Mouse (Mus musculus): ENCODE results near the gene Mnd1. TPM values are rescaled to one million over a fixed set of nuclear protein-coding genes. Genes with fewer than 3 reads are reported as not detected.

The Mnd1 gene
- total RNA-seq, 1 experiment, result 31.9 TPM

GRCm38 (mm10) chr3:84070811-84071210 lies 84.8 kb downstream of the Mnd1 start:
- no peaks in the 10 kb centered on the region for H3K36me3 ChIP-seq (ENCODE audit: control insufficient read depth, insufficient read depth, low read length, poor library complexity, severe bottlenecking)
- in situ Hi-C loops (cut with MboI; ENCODE audit: low sequenced_read_pairs in 2 of 2, unreplicated experiment in 2 of 2), result no loop called here
- H3K27ac ChIP-seq (ENCODE audit: insufficient read depth, low read depth, low read length, poor library complexity, severe bottlenecking), result no peak overlapping the region
- DNase-seq (ENCODE audit: low read depth, low spot score), result no peak
- TF ChIP-seq ZNF384 (IDR thresholded peaks at IDR 0.05; ENCODE audit: low read depth, low read length), result no peak
- no peak for TF ChIP-seq MAFK (IDR thresholded peaks at IDR 0.05; ENCODE audit: insufficient read depth, low read depth, low read length)
- no peak for TF ChIP-seq HCFC1 (IDR thresholded peaks at IDR 0.05; ENCODE audit: borderline replicate concordance, insufficient read depth, low read length)
- no peak for TF ChIP-seq ZC3H11A (IDR thresholded peaks at IDR 0.05; ENCODE audit: borderline replicate concordance, low read depth, low read length)
- TF ChIP-seq CHD2 (IDR thresholded peaks at IDR 0.05; ENCODE audit: low read depth, low read length), result no peak
- H3K4me1 ChIP-seq (ENCODE audit: control insufficient read depth in 2 of 2, insufficient read depth in 2 of 2, low read length in 2 of 2, poor library complexity in 1 of 2), result peaks cover 0 to 2% of the 10 kb centered on the region in 2 experiments; a peak in 1 of 4 replicates
- H3K9ac ChIP-seq (ENCODE audit: insufficient read depth, low read depth, low read length, poor library complexity, severe bottlenecking), result no peak overlapping the region
- no peaks in the 10 kb centered on the region for H3K9me3 ChIP-seq (ENCODE audit: control insufficient read depth, insufficient read depth, low read depth, low read length)
- no peak overlapping the region for H3K4me3 ChIP-seq (ENCODE audit: insufficient read depth in 1 of 2, low read depth in 1 of 2, low read length in 2 of 2, poor library complexity in 1 of 2, severe bottlenecking in 1 of 2)

GRCm38 (mm10) chr3:84068831-84069709 lies 86.5 kb downstream of the Mnd1 start:
- H3K9ac ChIP-seq (ENCODE audit: insufficient read depth, low read depth, low read length, poor library complexity, severe bottlenecking), result no peak overlapping the region
- TF ChIP-seq ZC3H11A (IDR thresholded peaks at IDR 0.05; ENCODE audit: borderline replicate concordance, low read depth, low read length) (no peak), HCFC1 (IDR thresholded peaks at IDR 0.05; ENCODE audit: borderline replicate concordance, insufficient read depth, low read length) (no peak), MAFK (IDR thresholded peaks at IDR 0.05; ENCODE audit: insufficient read depth, low read depth, low read length) (no peak), ZNF384 (IDR thresholded peaks at IDR 0.05; ENCODE audit: low read depth, low read length) (no peak), CHD2 (IDR thresholded peaks at IDR 0.05; ENCODE audit: low read depth, low read length) (no peak)
- in situ Hi-C loops (cut with MboI; ENCODE audit: low sequenced_read_pairs in 2 of 2, unreplicated experiment in 2 of 2), result no loop called here
- peaks cover 0 to 2% of the 10 kb centered on the region in 2 experiments; a peak in 1 of 4 replicates for H3K4me1 ChIP-seq (ENCODE audit: control insufficient read depth in 2 of 2, insufficient read depth in 2 of 2, low read length in 2 of 2, poor library complexity in 1 of 2)
- H3K9me3 ChIP-seq (ENCODE audit: control insufficient read depth, insufficient read depth, low read depth, low read length), result no peaks in the 10 kb centered on the region
- no peak for DNase-seq (ENCODE audit: low read depth, low spot score)
- H3K4me3 ChIP-seq (ENCODE audit: insufficient read depth in 1 of 2, low read depth in 1 of 2, low read length in 2 of 2, poor library complexity in 1 of 2, severe bottlenecking in 1 of 2), result no peak overlapping the region
- H3K36me3 ChIP-seq (ENCODE audit: control insufficient read depth, insufficient read depth, low read length, poor library complexity, severe bottlenecking), result no peaks in the 10 kb centered on the region
- no peak overlapping the region for H3K27ac ChIP-seq (ENCODE audit: insufficient read depth, low read depth, low read length, poor library complexity, severe bottlenecking)

GRCm38 (mm10) chr3:84065825-84066224 lies 89.8 kb downstream of the Mnd1 start:
- Histone ChIP-seq H3K4me3 (ENCODE audit: insufficient read depth in 1 of 2, low read depth in 1 of 2, low read length in 2 of 2, poor library complexity in 1 of 2, severe bottlenecking in 1 of 2) (no peak overlapping the region), H3K9ac (ENCODE audit: insufficient read depth, low read depth, low read length, poor library complexity, severe bottlenecking) (no peak overlapping the region), H3K36me3 (ENCODE audit: control insufficient read depth, insufficient read depth, low read length, poor library complexity, severe bottlenecking) (no peaks in the 10 kb centered on the region), H3K9me3 (ENCODE audit: control insufficient read depth, insufficient read depth, low read depth, low read length) (no peaks in the 10 kb centered on the region), H3K27ac (ENCODE audit: insufficient read depth, low read depth, low read length, poor library complexity, severe bottlenecking) (no peak overlapping the region), H3K4me1 (ENCODE audit: control insufficient read depth in 2 of 2, insufficient read depth in 2 of 2, low read length in 2 of 2, poor library complexity in 1 of 2) (no peaks in the 10 kb centered on the region)
- TF ChIP-seq CHD2 (IDR thresholded peaks at IDR 0.05; ENCODE audit: low read depth, low read length), result no peak
- no peak for TF ChIP-seq ZNF384 (IDR thresholded peaks at IDR 0.05; ENCODE audit: low read depth, low read length)
- TF ChIP-seq HCFC1 (IDR thresholded peaks at IDR 0.05; ENCODE audit: borderline replicate concordance, insufficient read depth, low read length), result no peak
- in situ Hi-C loops (cut with MboI; ENCODE audit: low sequenced_read_pairs in 2 of 2, unreplicated experiment in 2 of 2), result no loop called here
- DNase-seq (ENCODE audit: low read depth, low spot score), result no peak

- Histone ChIP-seq H3K9ac (ENCODE audit: insufficient read depth, low read depth, low read length, poor library complexity, severe bottlenecking) (no peak overlapping the region), H3K36me3 (ENCODE audit: control insufficient read depth, insufficient read depth, low read length, poor library complexity, severe bottlenecking) (no peaks in the 10 kb centered on the region), H3K4me3 (ENCODE audit: insufficient read depth in 1 of 2, low read depth in 1 of 2, low read length in 2 of 2, poor library complexity in 1 of 2, severe bottlenecking in 1 of 2) (no peak overlapping the region), H3K27ac (ENCODE audit: insufficient read depth, low read depth, low read length, poor library complexity, severe bottlenecking) (no peak overlapping the region), H3K4me1 (ENCODE audit: control insufficient read depth in 2 of 2, insufficient read depth in 2 of 2, low read length in 2 of 2, poor library complexity in 1 of 2) (no peaks in the 10 kb centered on the region), H3K9me3 (ENCODE audit: control insufficient read depth, insufficient read depth, low read depth, low read length) (no peaks in the 10 kb centered on the region)
- DNase-seq (ENCODE audit: low read depth, low spot score), result no peak
- in situ Hi-C loops (cut with MboI; ENCODE audit: low sequenced_read_pairs in 2 of 2, unreplicated experiment in 2 of 2), result no loop called here
- TF ChIP-seq CHD2 (IDR thresholded peaks at IDR 0.05; ENCODE audit: low read depth, low read length) (no peak), HCFC1 (IDR thresholded peaks at IDR 0.05; ENCODE audit: borderline replicate concordance, insufficient read depth, low read length) (no peak), MAFK (IDR thresholded peaks at IDR 0.05; ENCODE audit: insufficient read depth, low read depth, low read length) (no peak), ZNF384 (IDR thresholded peaks at IDR 0.05; ENCODE audit: low read depth, low read length) (no peak), ZC3H11A (IDR thresholded peaks at IDR 0.05; ENCODE audit: borderline replicate concordance, low read depth, low read length) (no peak)
Observed at GRCm38 (mm10) chr3:84063369-84063914, 92.1 kb downstream of the Mnd1 start.

Data from ES-E14 (cell line).